Mouse (Mus musculus): ENCODE measurements around the gene Ywhaq. TPM values are rescaled to one million over a fixed set of nuclear protein-coding genes. Genes with fewer than 3 reads are reported as not detected.

The Ywhaq gene
- polyA plus RNA-seq, 1 experiment from 2014 or later: 1,141 TPM

- Histone ChIP-seq H3K4me3 (ENCODE audit: low read depth, low read length) (no peak overlapping the region), H3K9me3 (ENCODE audit: control insufficient read depth, low read length) (no peaks in the 10 kb centered on the region), H3K27ac (ENCODE audit: low read depth, low read length) (no peak overlapping the region), H3K4me2 (ENCODE audit: low read depth, low read length) (no peak overlapping the region), H3K4me1 (ENCODE audit: control insufficient read depth, insufficient read depth, low read length) (no peaks in the 10 kb centered on the region), H3K9ac (replicated peaks; ENCODE audit: low read depth, low read length) (no peak overlapping the region), H3K36me3 (ENCODE audit: control insufficient read depth, insufficient read depth, low read length) (no peaks in the 10 kb centered on the region), H3K27me3 (ENCODE audit: control insufficient read depth, insufficient read depth, low read length) (no peaks in the 10 kb centered on the region)
- 60% methylated on average over 9 of the region's 9 CpGs for WGBS
- ATAC-seq (ENCODE audit: low read depth): no peak
These were observed 22.0 kb upstream of the Ywhaq start for GRCm38 (mm10) chr12:21439428-21439827.

- no peak overlapping the region for H3K9ac ChIP-seq (replicated peaks; ENCODE audit: low read depth, low read length)
- H3K4me3 ChIP-seq (ENCODE audit: low read depth, low read length): no peak overlapping the region
- no peaks in the 10 kb centered on the region for H3K9me3 ChIP-seq (ENCODE audit: control insufficient read depth, low read length)
- no peak overlapping the region for H3K4me2 ChIP-seq (ENCODE audit: low read depth, low read length)
- no peaks in the 10 kb centered on the region for H3K36me3 ChIP-seq (ENCODE audit: control insufficient read depth, insufficient read depth, low read length)
- no peak; the same call in 1 of the 2 replicates for ATAC-seq (ENCODE audit: low read depth)
- 72% methylated on average over 4 of the region's 4 CpGs for WGBS
- H3K27me3 ChIP-seq (ENCODE audit: control insufficient read depth, insufficient read depth, low read length): no peaks in the 10 kb centered on the region
- H3K4me1 ChIP-seq (ENCODE audit: control insufficient read depth, insufficient read depth, low read length): no peaks in the 10 kb centered on the region
- no peak overlapping the region for H3K27ac ChIP-seq (ENCODE audit: low read depth, low read length)
These were observed 21.4 kb upstream of the Ywhaq start for GRCm38 (mm10) chr12:21438750-21439394.

GRCm38 (mm10) chr12:21438294-21438693 lies 20.9 kb upstream of the Ywhaq start:
- WGBS: 92% methylated on average over 2 of the region's 3 CpGs
- no peaks in the 10 kb centered on the region for H3K9me3 ChIP-seq (ENCODE audit: control insufficient read depth, low read length)
- ATAC-seq (ENCODE audit: low read depth): no peak
- H3K4me1 ChIP-seq (ENCODE audit: control insufficient read depth, insufficient read depth, low read length): no peaks in the 10 kb centered on the region
- no peaks in the 10 kb centered on the region for H3K36me3 ChIP-seq (ENCODE audit: control insufficient read depth, insufficient read depth, low read length)
- no peak overlapping the region for H3K27ac ChIP-seq (ENCODE audit: low read depth, low read length)
- H3K27me3 ChIP-seq (ENCODE audit: control insufficient read depth, insufficient read depth, low read length): no peaks in the 10 kb centered on the region
- H3K9ac ChIP-seq (replicated peaks; ENCODE audit: low read depth, low read length): no peak overlapping the region
- H3K4me3 ChIP-seq (ENCODE audit: low read depth, low read length): no peak overlapping the region
- no peak overlapping the region for H3K4me2 ChIP-seq (ENCODE audit: low read depth, low read length)

GRCm38 (mm10) chr12:21431950-21432349 lies 14.5 kb upstream of the Ywhaq start:
- Histone ChIP-seq H3K4me2 (ENCODE audit: low read depth, low read length) (no peak overlapping the region), H3K36me3 (ENCODE audit: control insufficient read depth, insufficient read depth, low read length) (no peaks in the 10 kb centered on the region), H3K27ac (ENCODE audit: low read depth, low read length) (no peak overlapping the region), H3K4me3 (ENCODE audit: low read depth, low read length) (no peak overlapping the region), H3K4me1 (ENCODE audit: control insufficient read depth, insufficient read depth, low read length) (no peaks in the 10 kb centered on the region), H3K9ac (replicated peaks; ENCODE audit: low read depth, low read length) (no peak overlapping the region), H3K27me3 (ENCODE audit: control insufficient read depth, insufficient read depth, low read length) (no peaks in the 10 kb centered on the region), H3K9me3 (ENCODE audit: control insufficient read depth, low read length) (no peaks in the 10 kb centered on the region)
- no peak for ATAC-seq (ENCODE audit: low read depth)
- 66% methylated on average over 8 of the region's 8 CpGs for WGBS

GRCm38 (mm10) chr12:21431039-21431438 lies 13.6 kb upstream of the Ywhaq start:
- Histone ChIP-seq H3K9ac (replicated peaks; ENCODE audit: low read depth, low read length) (no peak overlapping the region), H3K4me1 (ENCODE audit: control insufficient read depth, insufficient read depth, low read length) (peaks cover 5% of the 10 kb centered on the region), H3K4me2 (ENCODE audit: low read depth, low read length) (no peak overlapping the region), H3K36me3 (ENCODE audit: control insufficient read depth, insufficient read depth, low read length) (no peaks in the 10 kb centered on the region), H3K27me3 (ENCODE audit: control insufficient read depth, insufficient read depth, low read length) (no peaks in the 10 kb centered on the region), H3K4me3 (ENCODE audit: low read depth, low read length) (no peak overlapping the region), H3K27ac (ENCODE audit: low read depth, low read length) (no peak overlapping the region), H3K9me3 (ENCODE audit: control insufficient read depth, low read length) (no peaks in the 10 kb centered on the region)
- ATAC-seq (ENCODE audit: low read depth): no peak
- WGBS: 74% methylated on average over 2 of the region's 2 CpGs

- no peak for ATAC-seq (ENCODE audit: low read depth)
- 66% methylated on average over 4 of the region's 4 CpGs for WGBS
- H3K36me3 ChIP-seq (ENCODE audit: control insufficient read depth, insufficient read depth, low read length): no peaks in the 10 kb centered on the region
- H3K27me3 ChIP-seq (ENCODE audit: control insufficient read depth, insufficient read depth, low read length): no peaks in the 10 kb centered on the region
- no peak overlapping the region for H3K9ac ChIP-seq (replicated peaks; ENCODE audit: low read depth, low read length)
- H3K4me2 ChIP-seq (ENCODE audit: low read depth, low read length): no peak overlapping the region
- no peak overlapping the region for H3K4me3 ChIP-seq (ENCODE audit: low read depth, low read length)
- H3K27ac ChIP-seq (ENCODE audit: low read depth, low read length): no peak overlapping the region
- peaks cover 9% of the 10 kb centered on the region for H3K4me1 ChIP-seq (ENCODE audit: control insufficient read depth, insufficient read depth, low read length)
- no peaks in the 10 kb centered on the region for H3K9me3 ChIP-seq (ENCODE audit: control insufficient read depth, low read length)
These were observed 12.7 kb upstream of the Ywhaq start for GRCm38 (mm10) chr12:21430140-21430539.

- peaks cover 12% of the 10 kb centered on the region for H3K4me1 ChIP-seq (ENCODE audit: control insufficient read depth, insufficient read depth, low read length)
- ATAC-seq (ENCODE audit: low read depth): no peak
- no peaks in the 10 kb centered on the region for H3K36me3 ChIP-seq (ENCODE audit: control insufficient read depth, insufficient read depth, low read length)
- H3K9me3 ChIP-seq (ENCODE audit: control insufficient read depth, low read length): no peaks in the 10 kb centered on the region
- H3K27me3 ChIP-seq (ENCODE audit: control insufficient read depth, insufficient read depth, low read length): no peaks in the 10 kb centered on the region
- no peak overlapping the region for H3K9ac ChIP-seq (replicated peaks; ENCODE audit: low read depth, low read length)
- 84% methylated on average over 1 of the region's 1 CpGs for WGBS
- H3K4me2 ChIP-seq (ENCODE audit: low read depth, low read length): no peak overlapping the region
- H3K27ac ChIP-seq (ENCODE audit: low read depth, low read length): no peak overlapping the region
- no peak overlapping the region for H3K4me3 ChIP-seq (ENCODE audit: low read depth, low read length)
These were observed 11.6 kb upstream of the Ywhaq start for GRCm38 (mm10) chr12:21429021-21429420.

- Histone ChIP-seq H3K4me3 (ENCODE audit: low read depth, low read length) (no peak overlapping the region), H3K4me1 (ENCODE audit: control insufficient read depth, insufficient read depth, low read length) (peaks cover 12% of the 10 kb centered on the region), H3K9me3 (ENCODE audit: control insufficient read depth, low read length) (no peaks in the 10 kb centered on the region), H3K9ac (replicated peaks; ENCODE audit: low read depth, low read length) (no peak overlapping the region), H3K27me3 (ENCODE audit: control insufficient read depth, insufficient read depth, low read length) (no peaks in the 10 kb centered on the region), H3K36me3 (ENCODE audit: control insufficient read depth, insufficient read depth, low read length) (no peaks in the 10 kb centered on the region), H3K4me2 (ENCODE audit: low read depth, low read length) (peak overlapping the region; percentile 41), H3K27ac (ENCODE audit: low read depth, low read length) (no peak overlapping the region)
- peak; percentile 60; the same call in 1 of the 2 replicates for ATAC-seq (ENCODE audit: low read depth)
- 3% methylated on average over 16 of the region's 16 CpGs for WGBS
These were observed 8.9 kb upstream of the Ywhaq start for GRCm38 (mm10) chr12:21426065-21426940.

- no peak for ATAC-seq (ENCODE audit: low read depth)
- Histone ChIP-seq H3K9ac (replicated peaks; ENCODE audit: low read depth, low read length) (no peak overlapping the region), H3K27me3 (ENCODE audit: control insufficient read depth, insufficient read depth, low read length) (no peaks in the 10 kb centered on the region), H3K36me3 (ENCODE audit: control insufficient read depth, insufficient read depth, low read length) (no peaks in the 10 kb centered on the region), H3K9me3 (ENCODE audit: control insufficient read depth, low read length) (no peaks in the 10 kb centered on the region), H3K4me3 (ENCODE audit: low read depth, low read length) (no peak overlapping the region), H3K27ac (ENCODE audit: low read depth, low read length) (no peak overlapping the region), H3K4me1 (ENCODE audit: control insufficient read depth, insufficient read depth, low read length) (peaks cover 12% of the 10 kb centered on the region), H3K4me2 (ENCODE audit: low read depth, low read length) (no peak overlapping the region)
- WGBS: 9% methylated on average over 7 of the region's 7 CpGs
These were observed 7.2 kb upstream of the Ywhaq start for GRCm38 (mm10) chr12:21424683-21425082.

Data from neural tube, embryonic 14.5 days (tissue).